Mouse (Mus musculus): ENCODE measurements at regions not wholly inside any gene's neighbourhood (a gene's known extent, or its start where the extent isn't known, plus 50 kb on each side); places are given as distances from the start of the nearest gene placed in this dataset.

- TF ChIP-seq POLR2A (IDR thresholded peaks at IDR 0.05; ENCODE audit: borderline replicate concordance, control insufficient read depth, low read depth, low read length) (no peak), CTCF (IDR thresholded peaks at IDR 0.05; ENCODE audit: control insufficient read depth, insufficient read depth, low read length) (peak; percentile 20; the same call in 1 of the 2 replicates)
Observed at GRCm38 (mm10) chr9:61724070-61724469, 190.3 kb downstream of the Rplp1 start.
